9 mouse cellular contexts compared by ENCODE assay signal in genomic region chr8:83100041-83100440, GRCm38 (mm10).
DNase-seq lines count a peak whose midpoint lies in the region; ATAC-seq lines count a peak whose summit lies in the region.
"Had no signal": no experiment of that assay in that cellular context is flagged by ENCODE, and none has a peak within 500 bp of the region (broad histone marks: within the 10 kb centered on the region; RNA-seq: fewer than 3 reads in every experiment).

No protein-coding gene starts in this region.

- peak; percentile 62 for DNase-seq in adrenal gland, postnatal 14 days
- DNase-seq in adrenal gland, adult 18-20 months (ENCODE audit: low spot score in 2 of 2): no peak
- DNase-seq in layer of hippocampus, adult 11-12 months (ENCODE audit: low spot score): peak; percentile 49
- DNase-seq in layer of hippocampus, adult 9-10 months (ENCODE audit: low spot score): no peak
- DNase-seq in Muller cell, postnatal 12 days (ENCODE audit: inconsistent ontology term): peak; percentile 32
- peak; percentile 31 to 54 for DNase-seq in kidney, postnatal 36 days

- no peaks in the 10 kb centered on the region for H3K9me3 ChIP-seq in neural tube, embryonic 15.5 days (replicated peaks)

- WGBS in neural tube, embryonic 15.5 days: 44% methylated on average over 1 of the region's 1 CpGs

- no peaks in the 10 kb centered on the region for H3K36me3 ChIP-seq in neural tube, embryonic 15.5 days

- H3K4me2 ChIP-seq in neural tube, embryonic 15.5 days: no peak overlapping the region

- no peak overlapping the region for H3K4me3 ChIP-seq in neural tube, embryonic 15.5 days (replicated peaks)
- H3K4me3 ChIP-seq: erythroblast, embryonic 14.5 days had no signal

- H3K27me3 ChIP-seq in neural tube, embryonic 15.5 days (replicated peaks): no peaks in the 10 kb centered on the region

- H3K9ac ChIP-seq in neural tube, embryonic 15.5 days (replicated peaks): no peak overlapping the region

- no peak for ATAC-seq in neural tube, embryonic 15.5 days (ENCODE audit: low FRiP score)
- no peak for ATAC-seq in activated CD4-positive, CD25-positive, alpha-beta regulatory T cell, adult 4 months

- H3K4me1 ChIP-seq in neural tube, embryonic 15.5 days: no peaks in the 10 kb centered on the region

- H3K27ac ChIP-seq in neural tube, embryonic 15.5 days (replicated peaks): no peak overlapping the region

Comparison
In these comparisons a context has a peak if more than half of its experiments do, and no peak if none do; other contexts are left out.
1. DNase-seq: peak in adrenal gland, postnatal 14 days (single experiment), layer of hippocampus, adult 11-12 months (single experiment), Muller cell, postnatal 12 days (single experiment) and kidney, postnatal 36 days (2 of 2); none in adrenal gland, adult 18-20 months (0 of 2) and layer of hippocampus, adult 9-10 months (single experiment).